ENCODE assay signal across 8 mouse cellular contexts in the genomic region with DNA sequence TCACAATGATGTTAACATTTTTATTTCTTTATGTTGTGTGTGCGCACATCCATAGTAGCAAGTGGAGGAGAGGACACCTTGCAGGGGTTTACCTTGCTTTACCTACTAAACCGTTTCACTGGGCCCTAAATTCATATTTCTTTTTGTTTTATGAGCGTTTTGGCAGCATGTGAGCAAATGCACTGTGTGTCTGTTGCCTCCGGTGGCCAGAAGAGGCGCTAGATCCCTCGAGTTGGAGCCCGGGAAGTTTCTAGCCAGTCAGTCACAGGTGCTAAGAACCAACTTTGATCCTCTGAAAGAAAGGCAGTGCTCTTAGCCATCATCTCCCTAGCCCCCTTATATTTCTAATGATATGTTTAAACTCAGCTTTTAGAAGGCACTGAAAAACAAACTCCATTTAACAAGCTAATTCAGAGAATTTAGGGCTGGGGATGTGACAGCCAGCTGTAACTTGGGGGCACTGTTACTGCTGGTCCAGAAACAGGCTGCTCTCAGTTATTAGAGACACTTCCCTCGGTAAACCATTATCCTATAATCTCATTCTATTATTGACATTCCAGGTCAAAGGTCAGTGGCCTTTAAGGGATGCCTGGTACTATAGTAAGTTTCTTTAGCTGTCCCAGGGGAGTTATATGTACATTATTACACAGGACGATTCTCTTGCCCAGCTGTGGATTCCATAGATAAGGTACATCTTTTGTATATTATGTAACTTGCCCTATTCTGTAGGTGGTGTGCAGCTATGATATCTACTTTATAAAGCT. TPM values are rescaled to one million over a fixed set of nuclear protein-coding genes. Genes with fewer than 3 reads are reported as not detected.
A peak's percentile ranks its signal among the peaks of the same experiment; 100 is the strongest.
DNase-seq lines count a peak whose midpoint lies in the region; ATAC-seq and TF ChIP-seq lines count a peak whose summit lies in the region.

No protein-coding gene starts in this region.

- H3K9me3 ChIP-seq in heart, embryonic 12.5 days (replicated peaks), result no peaks in the 10 kb centered on the region
- no peaks in the 10 kb centered on the region for H3K9me3 ChIP-seq in heart, embryonic 13.5 days
- no peaks in the 10 kb centered on the region for H3K9me3 ChIP-seq in midbrain, embryonic 13.5 days

- peaks cover 43% of the 10 kb centered on the region for H3K4me1 ChIP-seq in heart, embryonic 12.5 days (replicated peaks)
- peaks cover 49% of the 10 kb centered on the region for H3K4me1 ChIP-seq in heart, embryonic 13.5 days
- peaks cover 36% of the 10 kb centered on the region for H3K4me1 ChIP-seq in midbrain, embryonic 13.5 days (replicated peaks)
- peaks cover 5% of the 10 kb centered on the region for H3K4me1 ChIP-seq in thymus, adult 2 months (replicated peaks; ENCODE audit: control insufficient read depth, insufficient read depth, low read length)

- H3K4me2 ChIP-seq in heart, embryonic 12.5 days, result peak overlapping the region; percentile 63; the same call in 1 of the 2 replicates
- peak overlapping the region; percentile 74 for H3K4me2 ChIP-seq in heart, embryonic 13.5 days
- peak overlapping the region; percentile 57 for H3K4me2 ChIP-seq in midbrain, embryonic 13.5 days (replicated peaks)

- peak; percentile 68; the same call in 1 of the 2 replicates for TF ChIP-seq CTCF in thymus, adult 2 months (IDR thresholded peaks at IDR 0.05; ENCODE audit: borderline replicate concordance, control insufficient read depth, extremely low read depth, insufficient read depth, low read length, poor library complexity)

- peaks cover 11% of the 10 kb centered on the region for H3K36me3 ChIP-seq in heart, embryonic 12.5 days
- peaks cover 12% of the 10 kb centered on the region; the same call in 1 of the 2 replicates for H3K36me3 ChIP-seq in heart, embryonic 13.5 days
- peaks cover 16% of the 10 kb centered on the region for H3K36me3 ChIP-seq in midbrain, embryonic 13.5 days
- peaks cover 5% of the 10 kb centered on the region; the same call in 1 of the 2 replicates for H3K36me3 ChIP-seq in thymus, adult 2 months (ENCODE audit: control insufficient read depth, insufficient read depth, low read length)

- H3K27me3 ChIP-seq in heart, embryonic 12.5 days (replicated peaks), result no peaks in the 10 kb centered on the region
- no peaks in the 10 kb centered on the region for H3K27me3 ChIP-seq in heart, embryonic 13.5 days (replicated peaks)
- no peaks in the 10 kb centered on the region for H3K27me3 ChIP-seq in midbrain, embryonic 13.5 days
- H3K27me3 ChIP-seq in thymus, adult 2 months (ENCODE audit: control insufficient read depth, insufficient read depth, low read length), result no peaks in the 10 kb centered on the region

- DNase-seq in heart, adult 9 months (ENCODE audit: low spot score in 2 of 2), result no peak
- DNase-seq in c-Kit-negative CD71-positive TER-119-positive erythroid progenitor cells, embryonic 14.5 days (ENCODE audit: low read depth, low spot score), result peak; percentile 57
- DNase-seq in kidney, postnatal 25 days, result peak; percentile 46 to 50
- DNase-seq in thymus, adult 2 months, result peak; percentile 78
- no peak for DNase-seq in right cerebral cortex, adult 2 months (ENCODE audit: low spot score in 2 of 2)

- H3K4me3 ChIP-seq in heart, embryonic 12.5 days, result no peak overlapping the region
- H3K4me3 ChIP-seq in heart, embryonic 13.5 days, result peak overlapping the region; percentile 88
- 0 out of 2 replicates have a peak overlapping the region, but pooled peaks have one; percentile 79 for H3K4me3 ChIP-seq in midbrain, embryonic 13.5 days (replicated peaks)
- H3K4me3 ChIP-seq in thymus, adult 2 months (ENCODE audit: control insufficient read depth, insufficient read depth, low read length), result no peak overlapping the region

- peak overlapping the region; percentile 99 for H3K27ac ChIP-seq in heart, embryonic 12.5 days (ENCODE audit: poor library complexity, severe bottlenecking)
- H3K27ac ChIP-seq in heart, embryonic 13.5 days (replicated peaks), result peak overlapping the region; percentile 99
- peak overlapping the region; percentile 100 for H3K27ac ChIP-seq in midbrain, embryonic 13.5 days
- peak overlapping the region; percentile 44; the same call in 1 of the 2 replicates for H3K27ac ChIP-seq in thymus, adult 2 months (ENCODE audit: control insufficient read depth, insufficient read depth, low read length)

- 33% methylated on average over 9 of the region's 9 CpGs for WGBS in heart, embryonic 12.5 days
- WGBS in heart, embryonic 13.5 days, result 26% methylated on average over 9 of the region's 9 CpGs
- WGBS in midbrain, embryonic 13.5 days, result 25% methylated on average over 9 of the region's 9 CpGs
- 33% methylated on average over 9 of the region's 9 CpGs for WGBS in thymus, adult 2 months

- no peak overlapping the region for H3K9ac ChIP-seq in heart, embryonic 12.5 days
- no peak overlapping the region for H3K9ac ChIP-seq in heart, embryonic 13.5 days
- peak overlapping the region; percentile 71; the same call in 1 of the 2 replicates for H3K9ac ChIP-seq in midbrain, embryonic 13.5 days (replicated peaks)

- ATAC-seq in heart, embryonic 12.5 days (ENCODE audit: insufficient number of reproducible peaks, low FRiP score), result no peak
- no peak for ATAC-seq in heart, embryonic 13.5 days (ENCODE audit: extremely low read depth, insufficient number of reproducible peaks, low FRiP score, low TSS enrichment)
- no peak for ATAC-seq in midbrain, embryonic 13.5 days

- no peak for TF ChIP-seq POLR2A in thymus, adult 2 months (IDR thresholded peaks at IDR 0.05; ENCODE audit: control insufficient read depth, extremely low read depth, insufficient read depth, low read length, poor library complexity)

RNA-seq across cellular contexts. Expression of gene Narf, which starts 1.4 kb away (rescaled TPM):
- 47.3 and 56.8 TPM in 2 replicates for polyA plus RNA-seq in heart, embryonic 12.5 days (2016; fragmentation: Nextera tagmentation; extraction: Ambion mirVana)
- 46.1 and 52.9 TPM in 2 replicates for polyA plus RNA-seq in heart, embryonic 13.5 days (2015; fragmentation: Nextera tagmentation; extraction: Ambion mirVana)
- 105 and 108 TPM in 2 replicates for polyA plus RNA-seq in midbrain, embryonic 13.5 days (2015; fragmentation: Nextera tagmentation; extraction: Ambion mirVana)
- polyA plus RNA-seq in thymus, adult 2 months (2012; rRNA removed), result 100 and 101 TPM in 2 replicates

RNA-seq across cellular contexts. Expression of gene Cybc1, which starts 6.5 kb away (rescaled TPM):
- polyA plus RNA-seq in heart, embryonic 12.5 days (2016; fragmentation: Nextera tagmentation; extraction: Ambion mirVana), result 22.6 and 23.3 TPM in 2 replicates
- 21.5 and 21.6 TPM in 2 replicates for polyA plus RNA-seq in heart, embryonic 13.5 days (2015; fragmentation: Nextera tagmentation; extraction: Ambion mirVana)
- 42.6 and 43.8 TPM in 2 replicates for polyA plus RNA-seq in midbrain, embryonic 13.5 days (2015; fragmentation: Nextera tagmentation; extraction: Ambion mirVana)
- polyA plus RNA-seq in thymus, adult 2 months (2012; rRNA removed), result 87.4 and 106 TPM in 2 replicates

RNA-seq across cellular contexts. Expression of gene Foxk2, which starts 24.1 kb away (rescaled TPM):
- polyA plus RNA-seq in heart, embryonic 12.5 days (2016; fragmentation: Nextera tagmentation; extraction: Ambion mirVana), result 6.0 and 7.1 TPM in 2 replicates
- 5.0 and 5.1 TPM in 2 replicates for polyA plus RNA-seq in heart, embryonic 13.5 days (2015; fragmentation: Nextera tagmentation; extraction: Ambion mirVana)
- polyA plus RNA-seq in midbrain, embryonic 13.5 days (2015; fragmentation: Nextera tagmentation; extraction: Ambion mirVana), result 11.9 and 13.0 TPM in 2 replicates
- polyA plus RNA-seq in thymus, adult 2 months (2012; rRNA removed), result 57.5 and 60.6 TPM in 2 replicates

RNA-seq across cellular contexts. Expression of gene Ogfod3, which starts 31.1 kb away (rescaled TPM):
- polyA plus RNA-seq in heart, embryonic 12.5 days (2016; fragmentation: Nextera tagmentation; extraction: Ambion mirVana), result 27.2 and 31.8 TPM in 2 replicates
- polyA plus RNA-seq in heart, embryonic 13.5 days (2015; fragmentation: Nextera tagmentation; extraction: Ambion mirVana), result 28.4 and 34.6 TPM in 2 replicates
- 20.2 and 22.9 TPM in 2 replicates for polyA plus RNA-seq in midbrain, embryonic 13.5 days (2015; fragmentation: Nextera tagmentation; extraction: Ambion mirVana)
- polyA plus RNA-seq in thymus, adult 2 months (2012; rRNA removed), result 6.2 and 7.4 TPM in 2 replicates

RNA-seq across cellular contexts. Expression of gene Hexdc, which starts 31.4 kb away (rescaled TPM):
- polyA plus RNA-seq in heart, embryonic 12.5 days (2016; fragmentation: Nextera tagmentation; extraction: Ambion mirVana), result 7.8 and 8.4 TPM in 2 replicates
- 7.6 and 8.4 TPM in 2 replicates for polyA plus RNA-seq in heart, embryonic 13.5 days (2015; fragmentation: Nextera tagmentation; extraction: Ambion mirVana)
- 18.2 and 21.1 TPM in 2 replicates for polyA plus RNA-seq in midbrain, embryonic 13.5 days (2015; fragmentation: Nextera tagmentation; extraction: Ambion mirVana)
- polyA plus RNA-seq in thymus, adult 2 months (2012; rRNA removed), result 11.2 and 15.0 TPM in 2 replicates

Comparison
In these comparisons a context has a peak if more than half of its experiments do, and no peak if none do; other contexts are left out.
1. H3K4me3 ChIP-seq: peak in heart, embryonic 13.5 days (single experiment) and midbrain, embryonic 13.5 days (single experiment); none in heart, embryonic 12.5 days (single experiment) and thymus, adult 2 months (single experiment).
2. H3K27ac ChIP-seq: peak in every context shown above with its lines; median percentile 100 in midbrain, embryonic 13.5 days; 99 in heart, embryonic 12.5 days; 99 in heart, embryonic 13.5 days; 44 in thymus, adult 2 months.
3. DNase-seq: peak in c-Kit-negative CD71-positive TER-119-positive erythroid progenitor cells, embryonic 14.5 days (single experiment), kidney, postnatal 25 days (2 of 2) and thymus, adult 2 months (single experiment); none in heart, adult 9 months (0 of 2) and right cerebral cortex, adult 2 months (0 of 2).
4. Peak in every context shown above with its lines, with median percentiles within 50 percentile points of each other: H3K4me2 ChIP-seq.